12 mouse cellular contexts compared by ENCODE assay signal in the genomic region with DNA sequence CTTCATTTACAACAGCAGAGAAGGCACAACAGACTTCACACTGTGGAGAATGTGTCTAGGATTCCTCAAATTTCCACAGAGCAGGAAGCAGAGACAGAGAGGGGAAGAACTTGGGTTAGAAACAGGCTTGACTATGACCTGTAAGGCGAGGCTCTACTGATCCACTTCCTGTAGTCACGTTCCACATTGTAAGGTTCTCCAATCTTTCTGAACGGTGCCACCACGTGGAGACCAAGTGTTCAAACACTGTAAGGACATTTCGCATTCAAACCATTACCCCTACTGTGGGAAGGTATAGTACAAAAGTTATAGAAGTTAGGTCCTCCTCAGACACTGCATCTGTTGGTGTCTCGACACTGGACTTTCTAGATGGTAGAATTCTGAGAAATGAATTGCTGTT. TPM values are rescaled to one million over a fixed set of nuclear protein-coding genes. Genes with fewer than 3 reads are reported as not detected.
DNase-seq lines count a peak whose midpoint lies in the region; ATAC-seq and TF ChIP-seq lines count a peak whose summit lies in the region.
"Had no signal": no experiment of that assay in that cellular context is flagged by ENCODE, and none has a peak within 500 bp of the region (broad histone marks: within the 10 kb centered on the region; RNA-seq: fewer than 3 reads in every experiment).

No protein-coding gene starts in this region.

- no peaks in the 10 kb centered on the region for H3K27me3 ChIP-seq in splenic B cell, adult 2 months (ENCODE audit: control insufficient read depth, insufficient read depth, low read length, poor library complexity, severe bottlenecking)

- H3K4me3 ChIP-seq in gastrocnemius, adult 2 months = no peak overlapping the region
- H3K4me3 ChIP-seq: heart, embryonic 10.5 days had no signal

- ATAC-seq in CD4-positive, CD25-positive, alpha-beta regulatory T cell, adult 4 months = peak; percentile 58

- TF ChIP-seq CTCF in gastrocnemius, adult 2 months (IDR thresholded peaks at IDR 0.05) = 0 out of 2 replicates have a peak, but pooled peaks have one; percentile 11

- DNase-seq in gastrocnemius, adult 2 months = no peak
- DNase-seq in gastrocnemius, adult 8-10 months (ENCODE audit: low spot score in 2 of 2) = no peak
- peak; percentile 74 for DNase-seq in induced T-regulatory cell, adult 2 months (ENCODE audit: low read depth)
- peak; percentile 64 for DNase-seq in splenic B cell, adult 2 months (ENCODE audit: low read depth, low spot score)
- no peak for DNase-seq in urinary bladder, adult 18-20 months (ENCODE audit: low spot score in 2 of 2)
- DNase-seq in testis, postnatal 10 days (ENCODE audit: low spot score) = no peak
- no peak for DNase-seq in embryo, embryonic 10.5 days (ENCODE audit: low spot score)
- DNase-seq: cerebellum, postnatal 10 days; kidney, postnatal 25 days had no signal

- no peaks in the 10 kb centered on the region for H3K36me3 ChIP-seq in splenic B cell, adult 2 months (ENCODE audit: control insufficient read depth, insufficient read depth, low read length, poor library complexity, severe bottlenecking)
- H3K36me3 ChIP-seq: heart, embryonic 10.5 days had no signal

- 0 out of 2 replicates have a peak overlapping the region, but pooled peaks have one; percentile 35 for H3K27ac ChIP-seq in gastrocnemius, adult 2 months
- H3K27ac ChIP-seq: heart, embryonic 10.5 days; hindbrain, embryonic 14.5 days had no signal

- intact Hi-C loops in gastrocnemius, adult 2 months (cut with DNase I) = no loop called here

RNA-seq across cellular contexts. Expression of gene Smg1, which starts 31.8 kb away (rescaled TPM):
- 10 to 100 TPM; 31.1 to 32.6 TPM for total RNA-seq in gastrocnemius, adult 2 months (2021)
- total RNA-seq in gastrocnemius, adult 8-10 months (2022) = 10 to 100 TPM; 21.4 to 34.1 (median 25.4) TPM
- polyA plus RNA-seq in CD4-positive, CD25-positive, alpha-beta regulatory T cell, adult 4 months (2017; shearing (Covaris generic)) = 10 to 100 TPM; 30.2 to 44.0 TPM

Comparison
In these comparisons a context has a peak if more than half of its experiments do, and no peak if none do; other contexts are left out.
1. DNase-seq: peak in induced T-regulatory cell, adult 2 months (single experiment) and splenic B cell, adult 2 months (single experiment); none in gastrocnemius, adult 2 months (single experiment), gastrocnemius, adult 8-10 months (0 of 2), urinary bladder, adult 18-20 months (0 of 2), testis, postnatal 10 days (single experiment) and embryo, embryonic 10.5 days (single experiment).